ENCODE assay signal across 8 mouse cellular contexts in the genomic region with DNA sequence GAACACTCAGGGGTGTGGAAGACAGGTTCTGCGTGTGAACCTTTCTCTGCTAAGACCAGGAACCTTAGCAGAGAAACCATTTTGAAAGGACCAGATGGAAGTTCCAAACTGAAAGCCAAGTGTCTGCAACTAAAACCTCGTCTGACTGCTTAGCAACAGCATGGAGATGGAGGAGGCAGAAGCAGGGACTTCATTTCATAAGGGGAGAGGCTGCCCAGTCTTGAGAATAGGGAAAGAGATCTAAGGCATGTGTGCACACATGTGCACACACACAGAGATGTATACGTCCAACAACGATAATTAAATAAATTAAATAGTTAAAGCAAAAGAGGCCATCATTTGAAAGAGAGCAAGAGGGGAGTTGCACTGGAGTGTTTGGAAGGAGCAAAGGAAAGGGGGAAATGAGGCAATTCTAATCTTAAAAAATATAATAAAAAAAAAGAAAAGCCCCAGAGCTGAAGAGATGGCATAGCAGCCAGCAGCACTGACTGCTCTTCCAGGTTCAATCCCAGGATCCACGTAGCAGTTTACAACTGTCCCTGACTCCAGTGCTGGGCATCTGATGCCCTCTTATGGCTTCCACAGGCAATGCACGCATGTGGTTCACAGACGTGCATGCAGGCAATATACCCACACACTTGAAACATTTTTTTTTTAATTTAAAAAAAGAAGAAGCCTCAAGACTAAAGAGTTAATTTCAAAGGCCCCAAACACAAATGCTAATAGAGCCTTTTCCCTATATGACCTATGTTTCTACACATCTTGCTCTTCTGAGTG. TPM values are rescaled to one million over a fixed set of nuclear protein-coding genes. Genes with fewer than 3 reads are reported as not detected.
DNase-seq lines count a peak whose midpoint lies in the region; ATAC-seq and TF ChIP-seq lines count a peak whose summit lies in the region.

No protein-coding gene starts in this region.

- H3K9me3 ChIP-seq in heart, embryonic 15.5 days (replicated peaks), result no peaks in the 10 kb centered on the region
- no peaks in the 10 kb centered on the region for H3K9me3 ChIP-seq in kidney, postnatal 0 days (replicated peaks; ENCODE audit: low read length)
- H3K9me3 ChIP-seq in liver, embryonic 12.5 days (replicated peaks), result no peaks in the 10 kb centered on the region
- no peaks in the 10 kb centered on the region for H3K9me3 ChIP-seq in neural tube, embryonic 14.5 days (ENCODE audit: control insufficient read depth, low read length)

- peaks cover 10% of the 10 kb centered on the region; the same call in 1 of the 2 replicates for H3K4me1 ChIP-seq in heart, embryonic 15.5 days (replicated peaks)
- peaks cover 5% of the 10 kb centered on the region; the same call in 1 of the 2 replicates for H3K4me1 ChIP-seq in kidney, postnatal 0 days (replicated peaks; ENCODE audit: insufficient read depth, low read length)
- peaks cover 83% of the 10 kb centered on the region for H3K4me1 ChIP-seq in liver, embryonic 12.5 days
- H3K4me1 ChIP-seq in neural tube, embryonic 14.5 days (ENCODE audit: control insufficient read depth, insufficient read depth, low read length), result peaks cover 4% of the 10 kb centered on the region; the same call in 1 of the 2 replicates

- H3K27me3 ChIP-seq in heart, embryonic 15.5 days, result no peaks in the 10 kb centered on the region
- no peaks in the 10 kb centered on the region for H3K27me3 ChIP-seq in kidney, postnatal 0 days (ENCODE audit: insufficient read depth, low read length)
- no peaks in the 10 kb centered on the region for H3K27me3 ChIP-seq in liver, embryonic 12.5 days (replicated peaks)
- no peaks in the 10 kb centered on the region for H3K27me3 ChIP-seq in neural tube, embryonic 14.5 days (ENCODE audit: control insufficient read depth, insufficient read depth, low read length)

- peak; percentile 76 for TF ChIP-seq CTCF in kidney, postnatal 0 days (IDR thresholded peaks at IDR 0.05; ENCODE audit: low read depth)

- H3K9ac ChIP-seq in heart, embryonic 15.5 days, result no peak overlapping the region
- no peak overlapping the region for H3K9ac ChIP-seq in kidney, postnatal 0 days (ENCODE audit: low read depth, low read length)
- no peak overlapping the region for H3K9ac ChIP-seq in liver, embryonic 12.5 days
- no peak overlapping the region for H3K9ac ChIP-seq in neural tube, embryonic 14.5 days (replicated peaks; ENCODE audit: low read depth, low read length)

- peak; percentile 80 for DNase-seq in ZHBTc4 (ENCODE audit: low read depth, low spot score)
- peak; percentile 77 for DNase-seq in embryo, embryonic 10 days (ENCODE audit: low spot score)
- DNase-seq in kidney, postnatal 0 days (ENCODE audit: low spot score), result peak; percentile 79
- DNase-seq in spleen, postnatal 14 days (ENCODE audit: low spot score in 2 of 2), result no peak

- no peak overlapping the region for H3K4me3 ChIP-seq in heart, embryonic 15.5 days
- H3K4me3 ChIP-seq in kidney, postnatal 0 days (replicated peaks; ENCODE audit: low read depth, low read length), result no peak overlapping the region
- H3K4me3 ChIP-seq in liver, embryonic 12.5 days, result no peak overlapping the region
- H3K4me3 ChIP-seq in neural tube, embryonic 14.5 days (ENCODE audit: low read depth, low read length), result no peak overlapping the region

- no peak overlapping the region for H3K27ac ChIP-seq in heart, embryonic 15.5 days
- H3K27ac ChIP-seq in kidney, postnatal 0 days, result no peak overlapping the region
- peak overlapping the region; percentile 36; the same call in 1 of the 2 replicates for H3K27ac ChIP-seq in liver, embryonic 12.5 days
- H3K27ac ChIP-seq in neural tube, embryonic 14.5 days (ENCODE audit: low read depth, low read length), result no peak overlapping the region

- H3K4me2 ChIP-seq in heart, embryonic 15.5 days, result no peak overlapping the region
- H3K4me2 ChIP-seq in kidney, postnatal 0 days (ENCODE audit: low read length), result no peak overlapping the region
- H3K4me2 ChIP-seq in liver, embryonic 12.5 days, result no peak overlapping the region
- no peak overlapping the region for H3K4me2 ChIP-seq in neural tube, embryonic 14.5 days (ENCODE audit: low read depth, low read length)

- no peaks in the 10 kb centered on the region for H3K36me3 ChIP-seq in heart, embryonic 15.5 days
- H3K36me3 ChIP-seq in kidney, postnatal 0 days (ENCODE audit: insufficient read depth, low read length), result no peaks in the 10 kb centered on the region
- peaks cover 11% of the 10 kb centered on the region for H3K36me3 ChIP-seq in liver, embryonic 12.5 days
- no peaks in the 10 kb centered on the region for H3K36me3 ChIP-seq in neural tube, embryonic 14.5 days (ENCODE audit: control insufficient read depth, insufficient read depth, low read length)

- ATAC-seq in CD4-positive, CD25-positive, alpha-beta regulatory T cell, adult 4 months, result peak; percentile 77
- ATAC-seq in heart, embryonic 15.5 days (replicated peaks; ENCODE audit: insufficient number of reproducible peaks, insufficient read depth, low FRiP score, low read depth), result 0 out of 2 replicates have a peak, but pooled peaks have one; percentile 48
- peak; percentile 80 for ATAC-seq in kidney, postnatal 0 days (replicated peaks; ENCODE audit: low FRiP score, low read depth)
- peak; percentile 60; the same call in 1 of the 2 replicates for ATAC-seq in liver, embryonic 12.5 days
- peak; percentile 89; the same call in 1 of the 2 replicates for ATAC-seq in neural tube, embryonic 14.5 days (ENCODE audit: low read depth)

- WGBS in heart, embryonic 15.5 days, result 54% methylated on average over 7 of the region's 7 CpGs
- 56% methylated on average over 7 of the region's 7 CpGs for WGBS in kidney, postnatal 0 days
- WGBS in liver, embryonic 12.5 days (ENCODE audit: insufficient replicate concordance), result 58% methylated on average over 7 of the region's 7 CpGs
- WGBS in neural tube, embryonic 14.5 days, result 41% methylated on average over 7 of the region's 7 CpGs

RNA-seq across cellular contexts. Expression of a gene that starts 38.6 kb away (rescaled TPM):
- under 1 TPM; 0.23 to 0.37 TPM for polyA plus RNA-seq in CD4-positive, CD25-positive, alpha-beta regulatory T cell, adult 4 months (2017; shearing (Covaris generic))
- 2.8 and 5.4 TPM in 2 replicates for polyA plus RNA-seq in heart, embryonic 15.5 days (2015; fragmentation: Nextera tagmentation; extraction: Ambion mirVana)
- 6.5 and 6.7 TPM in 2 replicates for polyA plus RNA-seq in kidney, postnatal 0 days (2015; fragmentation: Nextera tagmentation; extraction: Ambion mirVana)
- 18.6 and 18.7 TPM in 2 replicates for polyA plus RNA-seq in liver, embryonic 12.5 days (2016; fragmentation: Nextera tagmentation; extraction: Ambion mirVana)
- polyA plus RNA-seq in neural tube, embryonic 14.5 days (2014; fragmentation: Nextera tagmentation; extraction: Ambion mirVana), result 4.7 and 5.0 TPM in 2 replicates

RNA-seq across cellular contexts. Expression of a gene that starts 38.6 kb away (rescaled TPM):
- 10 to 100 TPM; 28.1 to 30.3 TPM for polyA plus RNA-seq in CD4-positive, CD25-positive, alpha-beta regulatory T cell, adult 4 months (2017; shearing (Covaris generic))
- polyA plus RNA-seq in heart, embryonic 15.5 days (2015; fragmentation: Nextera tagmentation; extraction: Ambion mirVana), result 19.5 and 22.5 TPM in 2 replicates
- 46.3 and 48.1 TPM in 2 replicates for polyA plus RNA-seq in kidney, postnatal 0 days (2015; fragmentation: Nextera tagmentation; extraction: Ambion mirVana)
- polyA plus RNA-seq in liver, embryonic 12.5 days (2016; fragmentation: Nextera tagmentation; extraction: Ambion mirVana), result 74.4 and 76.2 TPM in 2 replicates
- 31.7 and 35.5 TPM in 2 replicates for polyA plus RNA-seq in neural tube, embryonic 14.5 days (2014; fragmentation: Nextera tagmentation; extraction: Ambion mirVana)

Comparison
In these comparisons a context has a peak if more than half of its experiments do, and no peak if none do; other contexts are left out.
1. DNase-seq: peak in ZHBTc4 (single experiment), embryo, embryonic 10 days (single experiment) and kidney, postnatal 0 days (single experiment); none in spleen, postnatal 14 days (0 of 2).
2. Peak in every context shown above with its lines, with median percentiles within 50 percentile points of each other: ATAC-seq.